Mouse (Mus musculus) brain, embryonic 14.5 days (tissue): Measurements from ENCODE around the gene Cnr2. TPM values are rescaled to one million over a fixed set of nuclear protein-coding genes. Genes with fewer than 3 reads are reported as not detected.

Source experiments
- DNase-seq: peaks from one replicate; pipeline ENCODE4 v3.0.0-alpha.2; 2011; ENCODE audit warnings: low read depth
- CTCF ChIP-seq: fragments of 200-500 bp; IDR thresholded peaks from 2 replicates; pipeline ENCODE4 v1.5.1; 2012; ENCODE audit warnings: inconsistent platforms, mild to moderate bottlenecking, moderate library complexity, borderline replicate concordance; ENCODE audit not compliant: insufficient read depth, insufficient read length; ENCODE audit errors: extremely low read depth
- POLR2A ChIP-seq: fragments of 200-500 bp; IDR thresholded peaks from 2 replicates; pipeline ENCODE4 v1.6.1; 2012; ENCODE audit warnings: mild to moderate bottlenecking, inconsistent platforms, borderline replicate concordance; ENCODE audit not compliant: poor library complexity, insufficient read depth, insufficient read length, severe bottlenecking; ENCODE audit errors: extremely low read depth
- polyA plus RNA-seq: library from polyadenylated mRNA; depleted of rRNA; stranded (reverse); fragments of >200 nt; gene quantifications from 2 replicates; pipeline ENCODE4 v1.2.3, GENCODE M21; 2012

The Cnr2 gene
- polyA plus RNA-seq, 1 experiment: 0.25 TPM

GRCm38 (mm10) chr4:135889884-135890283, 5.3 kb upstream of the Cnr2 start:
- TF ChIP-seq POLR2A (no peak), CTCF (peak; percentile 82)
- DNase-seq: peak; percentile 82

- TF ChIP-seq POLR2A: no peak
- TF ChIP-seq CTCF: no peak
- DNase-seq: no peak
Measured at GRCm38 (mm10) chr4:135891539-135891938, 3.7 kb upstream of the Cnr2 start.

GRCm38 (mm10) chr4:135892884-135893283, 2.3 kb upstream of the Cnr2 start:
- TF ChIP-seq CTCF (no peak), POLR2A (no peak)
- no peak for DNase-seq

- TF ChIP-seq CTCF (no peak), POLR2A (no peak)
- no peak for DNase-seq
Measured at GRCm38 (mm10) chr4:135896157-135896556, 963 bp downstream of the Cnr2 start.

DNA sequence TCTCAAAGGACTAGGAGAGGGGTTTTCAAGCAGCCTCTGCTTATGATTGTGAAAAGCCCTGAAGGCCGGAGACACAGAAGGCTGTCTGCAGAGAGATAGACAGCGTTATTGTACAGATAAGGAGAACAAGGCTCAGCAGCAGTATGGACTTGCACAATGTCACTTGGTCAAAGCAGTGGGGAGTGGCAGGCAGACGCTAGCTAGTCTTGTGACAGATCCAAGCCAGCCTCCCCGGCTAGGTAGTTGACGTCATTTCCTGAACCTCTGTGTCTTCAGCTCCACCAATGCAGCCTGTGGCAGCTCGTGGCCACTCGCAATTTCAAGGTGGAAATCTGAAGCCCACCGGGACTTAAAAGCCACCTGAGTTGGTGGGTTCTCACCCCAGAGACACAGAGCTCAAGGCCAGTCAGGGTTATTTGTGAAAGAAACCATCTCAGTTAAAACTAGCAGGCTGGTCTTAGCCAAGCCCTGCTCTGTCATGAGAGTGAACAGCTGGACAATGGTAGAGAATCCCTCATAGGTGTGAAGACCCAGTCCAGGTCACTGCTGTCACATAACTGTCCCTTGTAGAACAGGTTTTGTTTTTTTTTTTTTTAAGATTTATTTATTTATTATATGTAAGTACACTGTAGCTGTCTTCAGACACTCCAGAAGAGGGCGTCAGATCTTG, 3.3 kb downstream of the Cnr2 start:
- DNase-seq: no peak
- TF ChIP-seq CTCF (no peak), POLR2A (no peak)

- no peak for DNase-seq
- TF ChIP-seq POLR2A: no peak
- no peak for TF ChIP-seq CTCF
Measured at GRCm38 (mm10) chr4:135899050-135899448, 3.9 kb downstream of the Cnr2 start.

DNA sequence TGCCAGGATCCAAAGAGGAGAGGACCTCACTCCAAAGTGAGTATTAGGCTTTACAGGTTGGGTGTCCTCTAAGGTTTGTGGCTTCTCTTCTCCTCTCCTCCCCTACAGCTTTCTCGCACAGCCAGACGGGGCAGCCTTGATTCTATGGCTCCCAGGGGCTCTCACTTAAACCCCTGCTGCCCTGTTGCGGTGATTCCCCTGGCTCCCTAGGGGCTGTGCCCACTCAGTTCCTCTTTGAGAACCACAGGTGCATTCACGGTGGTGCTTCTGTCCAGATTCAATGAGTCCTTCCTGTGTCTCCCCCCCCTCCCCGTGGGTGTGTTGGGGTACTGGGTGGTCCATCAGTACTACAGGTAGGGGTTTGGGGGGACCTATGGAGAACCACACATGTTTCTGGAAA, 4.8 kb downstream of the Cnr2 start:
- TF ChIP-seq POLR2A (no peak), CTCF (no peak)
- no peak for DNase-seq

DNA sequence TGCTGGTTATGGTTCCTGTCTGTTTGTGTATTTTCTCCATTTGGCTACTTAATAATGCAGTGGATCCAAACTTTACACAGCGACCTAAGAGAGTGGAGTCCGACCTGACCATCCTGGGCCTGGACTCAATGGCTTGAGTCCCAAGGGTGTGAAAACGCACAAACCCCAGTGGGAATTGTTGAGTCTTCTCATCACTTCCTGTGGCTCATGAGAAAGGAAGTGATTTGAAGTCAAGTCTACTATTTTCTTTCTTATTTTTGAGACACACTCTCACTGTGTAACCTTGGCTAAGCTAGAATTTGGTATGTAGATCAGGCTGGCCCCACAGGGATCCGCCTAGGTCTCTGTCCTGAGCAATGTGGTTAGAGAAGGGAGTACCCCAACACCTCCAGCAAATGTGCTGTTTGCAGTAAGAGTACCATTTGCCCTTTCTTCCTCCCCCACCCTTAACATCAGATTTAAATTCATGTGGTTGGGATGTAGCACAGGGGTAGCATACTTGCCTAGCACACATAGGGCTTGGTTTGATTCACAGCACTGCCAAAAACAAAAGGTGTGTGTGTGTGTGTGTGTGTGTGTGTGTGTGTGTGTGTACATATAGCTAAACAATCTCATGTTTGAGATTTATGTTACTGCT, 7.5 kb downstream of the Cnr2 start:
- DNase-seq: no peak
- TF ChIP-seq POLR2A: no peak

GRCm38 (mm10) chr4:135904810-135905209, 9.6 kb downstream of the Cnr2 start:
- no peak for DNase-seq
- TF ChIP-seq POLR2A: no peak
- TF ChIP-seq CTCF: no peak

GRCm38 (mm10) chr4:135906633-135907032, 11.4 kb downstream of the Cnr2 start:
- DNase-seq: no peak
- no peak for TF ChIP-seq CTCF
- no peak for TF ChIP-seq POLR2A

DNA sequence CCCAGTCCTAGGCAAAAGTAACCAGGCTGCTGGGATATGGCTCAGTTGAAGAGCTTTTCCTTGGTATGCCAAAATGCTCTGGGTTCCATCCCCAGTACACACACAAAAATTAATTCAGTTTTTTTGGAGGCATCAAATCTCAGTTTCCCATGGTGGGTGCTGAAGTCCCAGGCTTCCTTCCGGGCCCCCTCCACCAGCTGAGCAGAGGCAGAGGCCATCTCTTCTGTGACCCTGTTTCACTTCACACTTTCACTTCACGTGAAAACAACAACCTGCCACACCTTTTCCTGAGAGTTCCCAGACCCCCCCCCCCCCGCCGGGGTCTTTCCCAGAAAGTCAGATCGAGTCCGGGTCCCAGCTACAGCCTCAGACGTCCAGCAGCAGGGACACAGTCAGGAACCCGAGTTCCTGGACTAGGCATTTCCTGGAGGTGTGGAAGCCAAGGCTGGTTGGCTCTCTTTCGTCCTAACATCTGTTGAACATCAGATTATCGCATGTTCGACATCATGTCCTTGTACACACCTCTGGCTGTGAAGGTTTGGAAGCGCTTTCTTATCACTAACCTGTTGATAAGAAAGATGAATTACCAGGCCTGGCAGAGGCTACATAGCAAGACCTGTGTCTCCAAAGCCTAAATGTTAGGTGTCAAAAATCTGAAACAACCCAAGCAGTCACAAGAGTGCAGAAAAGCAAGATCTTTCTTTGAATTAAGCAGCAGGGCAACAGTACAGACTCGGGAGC, 14.3 kb downstream of the Cnr2 start:
- no peak for TF ChIP-seq POLR2A
- TF ChIP-seq CTCF: no peak
- DNase-seq: no peak
